Mouse (Mus musculus) megakaryocyte, embryonic 14.5 days (primary cell): ENCODE measurements around the gene Cdhr5.

Experiments used
- FLI1 ChIP-seq: IDR thresholded peaks from 2 replicates; pipeline ENCODE4 v1.6.1; 2012; ENCODE audit warnings: low read length, inconsistent platforms, mixed read lengths
- GATA1 ChIP-seq: IDR thresholded peaks from 3 replicates; pipeline ENCODE4 v1.6.1; 2012; ENCODE audit warnings: mixed read lengths, low read length, inconsistent platforms, borderline replicate concordance

GRCm38 (mm10) chr7:141264761-141265410 lies 11.7 kb downstream of the Cdhr5 start:
- no peak for TF ChIP-seq GATA1
- TF ChIP-seq FLI1 = no peak
